Mouse (Mus musculus): ENCODE measurements around the gene Atp5k. TPM values are rescaled to one million over a fixed set of nuclear protein-coding genes. Genes with fewer than 3 reads are reported as not detected.

Gene Atp5k
- polyA plus RNA-seq, 1 experiment: 1,348 TPM

GRCm38 (mm10) chr5:108431196-108431595 lies 3.1 kb downstream of the Atp5k start:
- H3K79me2 ChIP-seq (ENCODE audit: control insufficient read depth, insufficient read depth): peaks cover 16% of the 10 kb centered on the region
- H3K4me2 ChIP-seq (ENCODE audit: low read depth): no peak overlapping the region
- TF ChIP-seq MYOG (IDR thresholded peaks at IDR 0.05; ENCODE audit: control insufficient read depth in 1 of 3, insufficient read depth in 1 of 3, insufficient read length in 2 of 3, low read depth in 2 of 3): no peak
- no peak for TF ChIP-seq USF1 (IDR thresholded peaks at IDR 0.05; ENCODE audit: low read depth)
- TF ChIP-seq SRF (IDR thresholded peaks at IDR 0.05; ENCODE audit: control insufficient read depth, insufficient read length, low read depth): no peak
- TF ChIP-seq MAX (IDR thresholded peaks at IDR 0.05; ENCODE audit: low read depth): no peak
- no peak for TF ChIP-seq E2F4 (IDR thresholded peaks at IDR 0.05; ENCODE audit: insufficient read depth)
- no peak for TF ChIP-seq MYOD1 (IDR thresholded peaks at IDR 0.05; ENCODE audit: control insufficient read depth in 1 of 3, insufficient read length in 2 of 3, low read depth in 2 of 3)
- TF ChIP-seq REST (IDR thresholded peaks at IDR 0.05; ENCODE audit: insufficient read depth, insufficient read length): no peak
- TF ChIP-seq TCF12 (IDR thresholded peaks at IDR 0.05; ENCODE audit: insufficient read depth, poor library complexity, severe bottlenecking): no peak
- TF ChIP-seq TCF3 (IDR thresholded peaks at IDR 0.05; ENCODE audit: insufficient read length, low read depth): no peak
- TF ChIP-seq POLR2AphosphoS2 (IDR thresholded peaks at IDR 0.05; ENCODE audit: insufficient read length, low read depth): no peak
- TF ChIP-seq POLR2A (IDR thresholded peaks at IDR 0.05; ENCODE audit: insufficient read length, low read depth): no peak
- no peak for TF ChIP-seq CEBPB (IDR thresholded peaks at IDR 0.05; ENCODE audit: insufficient read depth, poor library complexity, severe bottlenecking)
- peaks cover 15% of the 10 kb centered on the region for H3K36me3 ChIP-seq (ENCODE audit: control insufficient read depth, insufficient read depth)
- H3K27me3 ChIP-seq (ENCODE audit: control insufficient read depth, insufficient read depth, insufficient read length): no peaks in the 10 kb centered on the region
- no peak overlapping the region for H3ac ChIP-seq (ENCODE audit: control insufficient read depth, insufficient read length)
- no peak overlapping the region for H3K4me3 ChIP-seq

- Histone ChIP-seq H3ac (ENCODE audit: control insufficient read depth, insufficient read length) (no peak overlapping the region), H3K79me2 (ENCODE audit: control insufficient read depth, insufficient read depth) (no peaks in the 10 kb centered on the region), H3K4me3 (no peak overlapping the region), H3K4me2 (ENCODE audit: low read depth) (no peak overlapping the region), H3K36me3 (ENCODE audit: control insufficient read depth, insufficient read depth) (peaks cover 15% of the 10 kb centered on the region), H3K27me3 (ENCODE audit: control insufficient read depth, insufficient read depth, insufficient read length) (no peaks in the 10 kb centered on the region)
- TF ChIP-seq MAX (IDR thresholded peaks at IDR 0.05; ENCODE audit: low read depth): no peak
- TF ChIP-seq POLR2AphosphoS2 (IDR thresholded peaks at IDR 0.05; ENCODE audit: insufficient read length, low read depth): no peak
- TF ChIP-seq POLR2A (IDR thresholded peaks at IDR 0.05; ENCODE audit: insufficient read length, low read depth): no peak
- TF ChIP-seq MYOD1 (IDR thresholded peaks at IDR 0.05; ENCODE audit: control insufficient read depth in 1 of 3, insufficient read length in 2 of 3, low read depth in 2 of 3): no peak
- TF ChIP-seq E2F4 (IDR thresholded peaks at IDR 0.05; ENCODE audit: insufficient read depth): no peak
- TF ChIP-seq MYOG (IDR thresholded peaks at IDR 0.05; ENCODE audit: control insufficient read depth in 1 of 3, insufficient read depth in 1 of 3, insufficient read length in 2 of 3, low read depth in 2 of 3): no peak
- TF ChIP-seq TCF3 (IDR thresholded peaks at IDR 0.05; ENCODE audit: insufficient read length, low read depth): no peak
- no peak for TF ChIP-seq REST (IDR thresholded peaks at IDR 0.05; ENCODE audit: insufficient read depth, insufficient read length)
- TF ChIP-seq TCF12 (IDR thresholded peaks at IDR 0.05; ENCODE audit: insufficient read depth, poor library complexity, severe bottlenecking): no peak
- no peak for TF ChIP-seq SRF (IDR thresholded peaks at IDR 0.05; ENCODE audit: control insufficient read depth, insufficient read length, low read depth)
- no peak for TF ChIP-seq CEBPB (IDR thresholded peaks at IDR 0.05; ENCODE audit: insufficient read depth, poor library complexity, severe bottlenecking)
- no peak for TF ChIP-seq USF1 (IDR thresholded peaks at IDR 0.05; ENCODE audit: low read depth)
Observed at GRCm38 (mm10) chr5:108427186-108427585, 7.1 kb downstream of the Atp5k start.

- H3ac ChIP-seq (ENCODE audit: control insufficient read depth, insufficient read length): no peak overlapping the region
- TF ChIP-seq MAX (IDR thresholded peaks at IDR 0.05; ENCODE audit: low read depth): no peak
- no peak for TF ChIP-seq CEBPB (IDR thresholded peaks at IDR 0.05; ENCODE audit: insufficient read depth, poor library complexity, severe bottlenecking)
- no peak for TF ChIP-seq POLR2A (IDR thresholded peaks at IDR 0.05; ENCODE audit: insufficient read length, low read depth)
- TF ChIP-seq MYOG (IDR thresholded peaks at IDR 0.05; ENCODE audit: control insufficient read depth in 1 of 3, insufficient read depth in 1 of 3, insufficient read length in 2 of 3, low read depth in 2 of 3): no peak
- TF ChIP-seq SRF (IDR thresholded peaks at IDR 0.05; ENCODE audit: control insufficient read depth, insufficient read length, low read depth): no peak
- TF ChIP-seq TCF12 (IDR thresholded peaks at IDR 0.05; ENCODE audit: insufficient read depth, poor library complexity, severe bottlenecking): no peak
- no peak for TF ChIP-seq REST (IDR thresholded peaks at IDR 0.05; ENCODE audit: insufficient read depth, insufficient read length)
- no peak overlapping the region for H3K4me3 ChIP-seq
Observed at GRCm38 (mm10) chr5:108423427-108423826, 10.8 kb downstream of the Atp5k start.

GRCm38 (mm10) chr5:108422741-108423140 lies 11.5 kb downstream of the Atp5k start:
- TF ChIP-seq POLR2A (IDR thresholded peaks at IDR 0.05; ENCODE audit: insufficient read length, low read depth) (no peak), TCF12 (IDR thresholded peaks at IDR 0.05; ENCODE audit: insufficient read depth, poor library complexity, severe bottlenecking) (no peak), POLR2AphosphoS2 (IDR thresholded peaks at IDR 0.05; ENCODE audit: insufficient read length, low read depth) (no peak), MAX (IDR thresholded peaks at IDR 0.05; ENCODE audit: low read depth) (no peak), MYOG (IDR thresholded peaks at IDR 0.05; ENCODE audit: control insufficient read depth in 1 of 3, insufficient read depth in 1 of 3, insufficient read length in 2 of 3, low read depth in 2 of 3) (no peak), E2F4 (IDR thresholded peaks at IDR 0.05; ENCODE audit: insufficient read depth) (no peak)
- Histone ChIP-seq H3K4me2 (ENCODE audit: low read depth) (no peak overlapping the region), H3K36me3 (ENCODE audit: control insufficient read depth, insufficient read depth) (no peaks in the 10 kb centered on the region)

More at GRCm38 (mm10) chr5:108423427-108423826, 10.8 kb downstream of the Atp5k start:
- Histone ChIP-seq H3K4me2 (ENCODE audit: low read depth) (no peak overlapping the region), H3K36me3 (ENCODE audit: control insufficient read depth, insufficient read depth) (no peaks in the 10 kb centered on the region), H3K27me3 (ENCODE audit: control insufficient read depth, insufficient read depth, insufficient read length) (no peaks in the 10 kb centered on the region), H3K79me2 (ENCODE audit: control insufficient read depth, insufficient read depth) (no peaks in the 10 kb centered on the region)

GRCm38 (mm10) chr5:108414711-108415110 lies 19.5 kb downstream of the Atp5k start:
- no peak overlapping the region for H3K4me3 ChIP-seq
- H3K36me3 ChIP-seq (ENCODE audit: control insufficient read depth, insufficient read depth): no peaks in the 10 kb centered on the region
- H3K27me3 ChIP-seq (ENCODE audit: control insufficient read depth, insufficient read depth, insufficient read length): no peaks in the 10 kb centered on the region
- no peak overlapping the region for H3ac ChIP-seq (ENCODE audit: control insufficient read depth, insufficient read length)
- TF ChIP-seq REST (IDR thresholded peaks at IDR 0.05; ENCODE audit: insufficient read depth, insufficient read length) (no peak), E2F4 (IDR thresholded peaks at IDR 0.05; ENCODE audit: insufficient read depth) (no peak), TCF12 (IDR thresholded peaks at IDR 0.05; ENCODE audit: insufficient read depth, poor library complexity, severe bottlenecking) (no peak)
- H3K79me2 ChIP-seq (ENCODE audit: control insufficient read depth, insufficient read depth): no peaks in the 10 kb centered on the region
- H3K4me2 ChIP-seq (ENCODE audit: low read depth): no peak overlapping the region

More at GRCm38 (mm10) chr5:108422741-108423140, 11.5 kb downstream of the Atp5k start:
- no peak overlapping the region for H3K4me3 ChIP-seq
- H3K27me3 ChIP-seq (ENCODE audit: control insufficient read depth, insufficient read depth, insufficient read length): no peaks in the 10 kb centered on the region
- no peak overlapping the region for H3ac ChIP-seq (ENCODE audit: control insufficient read depth, insufficient read length)
- H3K79me2 ChIP-seq (ENCODE audit: control insufficient read depth, insufficient read depth): no peaks in the 10 kb centered on the region
